Mouse (Mus musculus) E14TG2a.4 (cell line): ENCODE measurements around the gene Ophn1.

Experiments
- H3K27me3 ChIP-seq: 2 replicates; pipeline ENCODE4 v1.6.1; 2014; ENCODE audit warnings: low read length, control low read depth; ENCODE audit not compliant: insufficient read depth
- H3K36me3 ChIP-seq: 2 replicates; pipeline ENCODE4 v1.6.1; 2014; ENCODE audit warnings: low read length, control low read depth; ENCODE audit not compliant: insufficient read depth
- H3K4me1 ChIP-seq: replicated peaks from 2 replicates; pipeline ENCODE4 v1.6.1; 2014; ENCODE audit warnings: low read depth, low read length, control low read depth
- H3K4me3 ChIP-seq: replicated peaks from 2 replicates; pipeline ENCODE4 v1.5.1; 2014; ENCODE audit warnings: mild to moderate bottlenecking, low read length
- H3K9me3 ChIP-seq: 2 replicates; pipeline ENCODE4 v1.6.1; 2014; ENCODE audit warnings: low read length, control low read depth
- CTCF ChIP-seq: conservative IDR thresholded peaks from 2 replicates; pipeline ENCODE4 v1.5.1; 2014; ENCODE audit warnings: low read length
- NANOG ChIP-seq: IDR thresholded peaks from 2 replicates; pipeline ENCODE4 v1.6.1; 2014; ENCODE audit warnings: borderline replicate concordance, low read length, mixed read lengths
- POU5F1 ChIP-seq: IDR thresholded peaks from 2 replicates; pipeline ENCODE4 v1.6.1; 2014; ENCODE audit warnings: low read length, borderline replicate concordance

The Ophn1 gene

GRCm38 (mm10) chrX:98890406-98891116 lies at the start of gene Ophn1:
TSS of gene Ophn1 (minus strand) at chrX:98891025.
- Histone ChIP-seq H3K4me3 (peak within 1 kb of the TSS; percentile 80), H3K27me3 (peaks cover 8% of the 10 kb centered on the region; the same call in 1 of the 2 replicates), H3K4me1 (no peaks in the 10 kb centered on the region), H3K9me3 (no peaks in the 10 kb centered on the region), H3K36me3 (no peaks in the 10 kb centered on the region)
- no peak for TF ChIP-seq CTCF
- TF ChIP-seq POU5F1: no peak
- no peak for TF ChIP-seq NANOG

- H3K9me3 ChIP-seq: no peaks in the 10 kb centered on the region
- H3K27me3 ChIP-seq: no peaks in the 10 kb centered on the region
- peak overlapping the region; percentile 86 for H3K4me3 ChIP-seq
- H3K4me1 ChIP-seq: peaks cover 7% of the 10 kb centered on the region
- H3K36me3 ChIP-seq: peaks cover 14% of the 10 kb centered on the region
- TF ChIP-seq CTCF: peak; percentile 12; the same call in 1 of the 2 replicates
- TF ChIP-seq POU5F1: no peak
- no peak for TF ChIP-seq NANOG
Observed at GRCm38 (mm10) chrX:98937555-98938294, 46.9 kb upstream of the Ophn1 start.

- peaks cover 6% of the 10 kb centered on the region for H3K36me3 ChIP-seq
- no peaks in the 10 kb centered on the region for H3K9me3 ChIP-seq
- H3K4me3 ChIP-seq: peak overlapping the region; percentile 86
- no peak for TF ChIP-seq CTCF
- TF ChIP-seq POU5F1: no peak
- no peak for TF ChIP-seq NANOG
- H3K4me1 ChIP-seq: peaks cover 7% of the 10 kb centered on the region
- H3K27me3 ChIP-seq: no peaks in the 10 kb centered on the region
Observed at GRCm38 (mm10) chrX:98936707-98937554, 46.1 kb upstream of the Ophn1 start.

GRCm38 (mm10) chrX:98936101-98936500 lies 45.3 kb upstream of the Ophn1 start, which contains the start of gene Yipf6:
TSS of gene Yipf6 (plus strand) at chrX:98936316.
- TF ChIP-seq CTCF (no peak), NANOG (no peak), POU5F1 (no peak)

GRCm38 (mm10) chrX:98919423-98919822 lies 28.6 kb upstream of the Ophn1 start:
- no peaks in the 10 kb centered on the region for H3K36me3 ChIP-seq
- no peaks in the 10 kb centered on the region for H3K27me3 ChIP-seq
- H3K9me3 ChIP-seq: no peaks in the 10 kb centered on the region
- H3K4me1 ChIP-seq: peaks cover 6% of the 10 kb centered on the region; the same call in 1 of the 2 replicates
- H3K4me3 ChIP-seq: no peak overlapping the region
- no peak for TF ChIP-seq POU5F1
- TF ChIP-seq CTCF: peak; percentile 36
- TF ChIP-seq NANOG: no peak

More at GRCm38 (mm10) chrX:98936101-98936500, 45.3 kb upstream of the Ophn1 start, which contains the start of gene Yipf6:
- no peaks in the 10 kb centered on the region for H3K27me3 ChIP-seq
- H3K4me1 ChIP-seq: peaks cover 7% of the 10 kb centered on the region
- H3K36me3 ChIP-seq: peaks cover 6% of the 10 kb centered on the region
- peak within 1 kb of the TSS; percentile 86 for H3K4me3 ChIP-seq
- H3K9me3 ChIP-seq: no peaks in the 10 kb centered on the region

- Histone ChIP-seq H3K4me3 (no peak overlapping the region), H3K9me3 (no peaks in the 10 kb centered on the region), H3K27me3 (no peaks in the 10 kb centered on the region), H3K36me3 (no peaks in the 10 kb centered on the region), H3K4me1 (no peaks in the 10 kb centered on the region)
- no peak for TF ChIP-seq CTCF
- TF ChIP-seq NANOG: no peak
- no peak for TF ChIP-seq POU5F1
Observed at GRCm38 (mm10) chrX:98908910-98909309, 18.1 kb upstream of the Ophn1 start.

GRCm38 (mm10) chrX:98904226-98904625 lies 13.4 kb upstream of the Ophn1 start:
- Histone ChIP-seq H3K9me3 (no peaks in the 10 kb centered on the region), H3K4me1 (no peaks in the 10 kb centered on the region), H3K27me3 (no peaks in the 10 kb centered on the region), H3K36me3 (no peaks in the 10 kb centered on the region), H3K4me3 (no peak overlapping the region)
- TF ChIP-seq CTCF: no peak
- no peak for TF ChIP-seq POU5F1
- no peak for TF ChIP-seq NANOG

- no peak overlapping the region for H3K4me3 ChIP-seq
- TF ChIP-seq CTCF (no peak), POU5F1 (no peak)
- H3K4me1 ChIP-seq: no peaks in the 10 kb centered on the region
- H3K9me3 ChIP-seq: no peaks in the 10 kb centered on the region
- H3K27me3 ChIP-seq: no peaks in the 10 kb centered on the region
- H3K36me3 ChIP-seq: no peaks in the 10 kb centered on the region
Observed at GRCm38 (mm10) chrX:98898307-98898706, 7.5 kb upstream of the Ophn1 start.
